Mouse (Mus musculus) adrenal gland, postnatal 10 days (tissue): ENCODE measurements at regions not wholly inside any gene's neighbourhood (a gene's known extent, or its start where the extent isn't known, plus 50 kb on each side); places are given as distances from the start of the nearest gene placed in this dataset.
A peak's percentile ranks its signal among the peaks of the same experiment; 100 is the strongest.

Experiments used
- DNase-seq: peaks from one replicate; pipeline ENCODE4 v3.0.0; 2021; ENCODE audit warnings: mixed read lengths

DNA sequence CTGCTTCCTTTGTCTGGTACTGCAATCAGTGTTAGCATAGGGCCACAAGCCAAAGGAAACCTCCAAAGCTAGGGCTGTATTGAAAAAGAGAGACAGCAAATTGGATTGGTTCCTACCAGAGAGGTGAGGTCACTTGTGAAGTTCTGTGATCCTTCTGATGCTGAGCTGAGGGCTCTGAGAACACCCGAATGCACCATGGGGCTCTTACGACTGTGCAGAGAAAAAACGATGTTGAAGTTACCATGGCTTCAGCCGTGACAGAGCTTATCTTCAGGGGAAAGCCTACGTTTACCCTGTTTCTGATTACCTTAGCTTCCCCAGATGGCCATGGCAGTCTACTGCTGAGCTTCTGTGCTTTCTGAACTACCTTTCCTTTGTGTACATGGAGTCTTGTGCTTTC is 53.9 kb upstream of the Fmo9 start:
- no peak for DNase-seq

- peak; percentile 26 for DNase-seq
Measured at GRCm38 (mm10) chr1:166738029-166738428, 56.4 kb upstream of the Fmo9 start.

GRCm38 (mm10) chr1:166750236-166750635 is 68.6 kb upstream of the Fmo9 start:
- DNase-seq, result no peak

DNA sequence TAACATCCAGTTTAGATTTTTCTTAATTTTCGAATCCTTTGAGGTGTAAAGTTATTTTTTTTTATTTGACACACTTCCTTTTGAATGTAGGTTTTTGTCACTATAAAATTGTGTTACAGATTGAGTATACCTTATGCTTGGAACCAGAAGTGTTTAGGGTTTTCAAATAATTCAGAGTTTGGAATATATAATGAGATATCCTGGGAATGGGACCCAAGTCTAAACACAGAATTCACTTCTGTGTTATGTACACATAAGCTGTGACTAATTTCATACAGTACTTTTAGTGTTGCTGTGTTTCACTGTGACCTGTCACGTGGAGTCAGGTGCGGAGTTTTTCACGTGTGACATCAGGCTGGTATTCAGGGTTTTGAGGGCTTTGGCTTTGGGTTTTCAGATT is 69.1 kb upstream of the Fmo9 start:
- DNase-seq, result no peak

GRCm38 (mm10) chr1:166751436-166751835 is 69.8 kb upstream of the Fmo9 start:
- no peak for DNase-seq

GRCm38 (mm10) chr1:166752990-166753709 is 71.5 kb upstream of the Fmo9 start:
- no peak for DNase-seq

- no peak for DNase-seq
Measured at GRCm38 (mm10) chr1:166758987-166759386, 77.3 kb upstream of the Fmo9 start.

DNA sequence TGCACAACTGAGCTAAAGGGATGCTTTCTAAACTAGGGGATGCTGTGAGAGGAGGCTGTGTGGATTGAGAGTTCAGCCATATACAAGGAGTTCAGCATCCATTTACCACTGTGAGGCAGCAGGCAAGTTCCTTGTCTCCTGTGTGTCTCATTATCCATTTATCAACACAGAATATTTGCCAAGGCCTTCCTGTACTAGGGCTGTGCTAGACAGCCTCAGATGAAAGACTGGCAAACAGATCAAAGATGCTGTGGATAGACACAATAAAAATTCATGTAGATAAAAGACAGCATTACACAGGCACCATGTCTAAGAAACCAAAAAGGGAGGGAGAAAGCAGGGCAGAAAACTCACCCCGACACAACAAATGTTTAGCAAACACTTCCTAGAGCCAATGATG is 91.5 kb upstream of the Fmo9 start:
- no peak for DNase-seq

GRCm38 (mm10) chr1:166782106-166782505 is 100.5 kb upstream of the Fmo9 start:
- DNase-seq, result peak; percentile 38

DNA sequence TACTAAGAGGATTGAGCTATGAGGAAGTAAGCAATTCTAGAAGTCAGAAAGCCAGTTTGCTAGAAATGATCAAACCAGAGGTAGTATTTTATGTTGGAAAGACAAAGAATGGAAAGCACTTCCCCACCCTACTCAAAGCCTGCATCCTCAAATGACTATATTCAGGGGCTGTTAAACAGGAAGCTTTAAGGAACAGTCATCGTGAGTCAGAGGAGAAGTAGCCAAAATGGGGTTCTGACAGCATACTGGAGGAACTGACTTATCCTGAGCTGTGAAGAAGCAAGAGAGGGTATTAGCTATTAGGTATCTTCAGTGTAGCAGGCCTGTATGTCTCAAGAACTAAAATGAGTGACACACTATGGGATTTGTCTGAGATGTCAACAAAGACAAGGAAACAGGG is 106.3 kb upstream of the Fmo9 start:
- no peak for DNase-seq

DNA sequence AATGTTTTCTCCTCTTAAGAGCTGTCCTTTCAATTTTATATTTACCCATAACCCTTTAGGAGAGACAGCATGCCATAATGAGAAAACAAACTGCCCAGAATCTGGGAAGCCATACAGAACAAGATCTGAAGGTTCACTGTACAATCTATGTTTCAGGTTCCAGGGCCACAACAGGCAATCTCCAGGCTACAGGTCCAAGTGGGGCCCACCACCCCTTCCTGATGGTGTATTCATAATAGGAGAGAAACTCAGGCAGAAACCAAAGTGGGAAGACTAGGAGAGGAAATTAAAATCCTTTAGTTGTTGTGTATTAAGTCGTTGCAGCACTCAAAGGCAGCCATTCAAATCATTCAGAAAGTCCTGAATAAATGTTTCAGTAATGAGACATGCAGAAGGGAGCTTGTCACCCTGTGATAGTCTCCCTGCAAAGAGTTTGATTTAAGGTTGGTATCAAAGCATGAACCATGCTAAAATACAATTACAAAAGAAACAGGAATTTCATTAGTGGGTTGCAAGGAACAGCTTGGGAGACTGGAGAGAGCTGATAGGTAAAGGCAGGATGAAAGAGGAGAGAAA is 107.3 kb upstream of the Fmo9 start:
- no peak for DNase-seq

- no peak for DNase-seq
Measured at GRCm38 (mm10) chr1:166793052-166793716, 111.5 kb upstream of the Fmo9 start.

- peak; percentile 73 for DNase-seq
Measured at GRCm38 (mm10) chr1:166793717-166794081, 112.1 kb upstream of the Fmo9 start.

DNA sequence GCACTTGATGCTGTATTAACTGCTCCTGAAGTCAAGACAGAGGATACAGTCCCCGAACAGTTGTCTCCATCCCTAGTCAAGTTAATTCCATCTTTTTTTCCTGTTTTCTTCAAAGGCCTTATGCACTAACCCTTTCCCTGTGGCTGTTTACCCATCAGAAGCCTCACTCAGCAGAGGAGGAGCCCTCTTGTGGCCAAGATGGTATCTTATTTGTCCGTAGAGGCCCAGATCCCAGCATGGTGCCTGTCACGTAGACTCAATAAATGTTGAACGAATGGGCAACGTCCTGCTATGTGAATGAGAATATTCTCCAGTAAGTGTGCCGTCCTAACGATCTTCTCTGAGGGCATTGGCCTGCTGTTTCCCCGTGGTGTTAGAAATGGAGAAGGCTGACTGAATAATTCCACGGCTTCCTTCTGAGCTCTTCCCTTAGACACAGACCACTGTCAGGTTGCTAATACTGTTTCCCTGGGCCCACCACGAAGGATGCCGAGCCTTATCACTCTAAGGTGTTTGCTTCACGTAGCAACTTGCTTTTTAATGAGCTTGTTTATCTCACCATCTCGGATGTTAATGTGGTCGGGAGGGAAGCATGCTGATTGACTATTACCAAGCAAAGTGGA is 113.1 kb upstream of the Fmo9 start:
- DNase-seq, result peak; percentile 29

- DNase-seq, result no peak
Measured at GRCm38 (mm10) chr1:166795613-166796012, 114.0 kb upstream of the Fmo9 start.

- DNase-seq, result no peak
Measured at GRCm38 (mm10) chr1:166796362-166796925, 114.8 kb upstream of the Fmo9 start.

DNA sequence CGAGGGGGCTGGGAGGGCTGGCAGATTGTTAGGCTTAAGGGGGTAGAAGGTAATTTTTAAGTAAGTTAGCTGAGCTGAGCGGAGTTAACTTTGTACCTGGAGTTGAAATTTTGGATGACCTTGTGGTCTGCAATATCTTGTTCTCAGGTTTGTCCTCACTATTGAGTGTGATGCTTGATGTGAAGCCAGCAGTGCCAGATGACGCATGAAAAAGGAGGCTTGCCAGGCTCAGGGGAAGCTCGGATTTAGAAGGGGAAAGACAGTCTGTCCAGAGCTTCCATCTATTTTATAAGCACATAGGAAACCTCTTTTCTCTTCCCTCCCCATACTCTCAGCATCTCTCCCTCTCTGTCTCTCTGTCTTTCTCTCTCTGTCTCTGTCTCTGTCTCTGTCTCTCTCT is 115.3 kb upstream of the Fmo9 start:
- peak; percentile 53 for DNase-seq

GRCm38 (mm10) chr1:166800953-166801603 is 119.4 kb upstream of the Fmo9 start:
- DNase-seq, result peak; percentile 32

GRCm38 (mm10) chr1:166801929-166802328 is 120.3 kb upstream of the Fmo9 start:
- no peak for DNase-seq

- DNase-seq, result no peak
Measured at GRCm38 (mm10) chr1:166803928-166804327, 122.3 kb upstream of the Fmo9 start.

- no peak for DNase-seq
Measured at GRCm38 (mm10) chr1:166804333-166804732, 122.7 kb upstream of the Fmo9 start.

DNA sequence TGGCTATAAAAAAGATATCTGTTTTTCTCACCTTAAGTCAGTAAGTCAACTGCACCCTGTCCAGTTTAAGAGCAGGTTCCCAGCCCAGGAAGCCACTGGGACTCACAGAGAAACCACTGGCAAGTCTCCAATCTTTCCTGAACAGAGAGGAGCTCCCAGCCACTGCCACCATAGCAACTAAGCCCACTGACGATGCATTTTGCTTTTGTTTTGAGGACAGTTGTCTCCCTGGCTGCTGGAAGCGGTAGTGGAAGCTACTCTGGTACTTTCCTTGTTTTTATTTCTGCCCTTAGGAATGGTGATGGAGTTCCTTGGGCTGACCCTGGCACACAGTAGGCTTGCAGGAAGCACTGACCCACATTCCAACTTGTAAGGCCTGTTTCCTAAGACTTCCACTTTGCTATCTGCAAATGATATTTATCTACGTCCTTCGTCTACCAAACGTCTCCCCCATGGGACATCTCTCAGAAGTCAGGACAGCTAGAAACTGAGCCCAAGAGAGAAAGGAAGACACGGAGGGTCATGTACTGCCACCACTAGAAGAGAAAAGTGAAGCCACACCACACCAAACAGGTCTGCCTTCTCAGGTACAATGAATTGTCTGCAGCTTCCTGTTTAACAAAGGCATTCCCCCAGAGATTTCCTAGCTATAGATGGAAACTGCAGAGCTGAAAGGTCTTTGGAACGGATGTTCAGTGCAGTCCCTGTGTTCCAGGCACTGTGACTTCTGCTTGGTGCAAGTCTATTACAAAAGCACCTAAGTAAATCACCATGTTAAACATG is 125.7 kb upstream of the Fmo9 start:
- no peak for DNase-seq
